Mouse (Mus musculus): Measurements from ENCODE around the gene Pfkfb4. TPM values are rescaled to one million over a fixed set of nuclear protein-coding genes. Genes with fewer than 3 reads are reported as not detected.
A peak's percentile ranks its signal among the peaks of the same experiment; 100 is the strongest.

Gene Pfkfb4
- polyA plus RNA-seq, 1 experiment from 2014 or later, result 22.8 TPM

- no peaks in the 10 kb centered on the region for H3K9me3 ChIP-seq (ENCODE audit: low read length)
- no peak for TF ChIP-seq EP300 (IDR thresholded peaks at IDR 0.05)
- TF ChIP-seq CTCF (IDR thresholded peaks at IDR 0.05), result no peak
- ATAC-seq, result peak; percentile 80
- peak overlapping the region; percentile 82 for H3K4me3 ChIP-seq (ENCODE audit: low read depth, low read length)
- peaks cover 18% of the 10 kb centered on the region; the same call in 1 of the 2 replicates for H3K4me1 ChIP-seq (ENCODE audit: insufficient read depth, low read depth, low read length)
- peak overlapping the region; percentile 78 for H3K4me2 ChIP-seq (replicated peaks; ENCODE audit: low read depth, low read length)
- H3K27ac ChIP-seq (ENCODE audit: low read length), result peak overlapping the region; percentile 95
- no peaks in the 10 kb centered on the region for H3K36me3 ChIP-seq (ENCODE audit: insufficient read depth, low read length)
- H3K9ac ChIP-seq (replicated peaks; ENCODE audit: low read depth), result 0 out of 2 replicates have a peak overlapping the region, but pooled peaks have one; percentile 12
- peak; percentile 86 for DNase-seq (ENCODE audit: low spot score)
- WGBS, result 41% methylated on average over 6 of the region's 6 CpGs
- H3K27me3 ChIP-seq (replicated peaks; ENCODE audit: insufficient read depth, low read length), result no peaks in the 10 kb centered on the region
These were observed 49.3 kb downstream of the Pfkfb4 start for GRCm38 (mm10) chr9:109040906-109041305.

- no peaks in the 10 kb centered on the region for H3K27me3 ChIP-seq (replicated peaks; ENCODE audit: insufficient read depth, low read length)
- H3K27ac ChIP-seq (ENCODE audit: low read length), result peak overlapping the region; percentile 95
- no peaks in the 10 kb centered on the region for H3K36me3 ChIP-seq (ENCODE audit: insufficient read depth, low read length)
- H3K4me3 ChIP-seq (ENCODE audit: low read depth, low read length), result no peak overlapping the region
- no peak overlapping the region for H3K9ac ChIP-seq (replicated peaks; ENCODE audit: low read depth)
- peaks cover 18% of the 10 kb centered on the region; the same call in 1 of the 2 replicates for H3K4me1 ChIP-seq (ENCODE audit: insufficient read depth, low read depth, low read length)
- no peaks in the 10 kb centered on the region for H3K9me3 ChIP-seq (ENCODE audit: low read length)
- ATAC-seq, result no peak
- WGBS, result 24% methylated on average over 7 of the region's 7 CpGs
- no peak for DNase-seq (ENCODE audit: low spot score)
- H3K4me2 ChIP-seq (replicated peaks; ENCODE audit: low read depth, low read length), result peak overlapping the region; percentile 78
- TF ChIP-seq EP300 (IDR thresholded peaks at IDR 0.05) (no peak), CTCF (IDR thresholded peaks at IDR 0.05) (no peak)
These were observed 49.8 kb downstream of the Pfkfb4 start for GRCm38 (mm10) chr9:109041351-109041750.

GRCm38 (mm10) chr9:109046306-109046705 is 54.7 kb downstream of the Pfkfb4 start:
- no peak overlapping the region for H3K9ac ChIP-seq (replicated peaks; ENCODE audit: low read depth)
- no peak for ATAC-seq
- H3K4me2 ChIP-seq (replicated peaks; ENCODE audit: low read depth, low read length), result no peak overlapping the region
- no peaks in the 10 kb centered on the region for H3K9me3 ChIP-seq (ENCODE audit: low read length)
- 42% methylated on average over 5 of the region's 5 CpGs for whole genome bisulfite sequencing
- no peak for TF ChIP-seq EP300 (IDR thresholded peaks at IDR 0.05)
- TF ChIP-seq CTCF (IDR thresholded peaks at IDR 0.05), result peak; percentile 87
- H3K4me1 ChIP-seq (ENCODE audit: insufficient read depth, low read depth, low read length), result no peaks in the 10 kb centered on the region
- no peak overlapping the region for H3K27ac ChIP-seq (ENCODE audit: low read length)
- H3K4me3 ChIP-seq (ENCODE audit: low read depth, low read length), result no peak overlapping the region
- H3K36me3 ChIP-seq (ENCODE audit: insufficient read depth, low read length), result peaks cover 3% of the 10 kb centered on the region; the same call in 1 of the 2 replicates
- H3K27me3 ChIP-seq (replicated peaks; ENCODE audit: insufficient read depth, low read length), result no peaks in the 10 kb centered on the region
- peak; percentile 57 for DNase-seq (ENCODE audit: low spot score)

- TF ChIP-seq EP300 (IDR thresholded peaks at IDR 0.05), result no peak
- no peak for TF ChIP-seq CTCF (IDR thresholded peaks at IDR 0.05)
- no peaks in the 10 kb centered on the region for H3K27me3 ChIP-seq (replicated peaks; ENCODE audit: insufficient read depth, low read length)
- no peak overlapping the region for H3K4me2 ChIP-seq (replicated peaks; ENCODE audit: low read depth, low read length)
- ATAC-seq (no peak), DNase-seq (ENCODE audit: low spot score) (no peak)
- H3K9ac ChIP-seq (replicated peaks; ENCODE audit: low read depth), result no peak overlapping the region
- WGBS, result 63% methylated on average over 7 of the region's 7 CpGs
- peaks cover 13% of the 10 kb centered on the region; the same call in 1 of the 2 replicates for H3K36me3 ChIP-seq (ENCODE audit: insufficient read depth, low read length)
- no peak overlapping the region for H3K27ac ChIP-seq (ENCODE audit: low read length)
- no peaks in the 10 kb centered on the region for H3K9me3 ChIP-seq (ENCODE audit: low read length)
- H3K4me3 ChIP-seq (ENCODE audit: low read depth, low read length), result no peak overlapping the region
- no peaks in the 10 kb centered on the region for H3K4me1 ChIP-seq (ENCODE audit: insufficient read depth, low read depth, low read length)
These were observed 57.7 kb downstream of the Pfkfb4 start for GRCm38 (mm10) chr9:109049316-109049715.

GRCm38 (mm10) chr9:109049996-109050673 is 58.6 kb downstream of the Pfkfb4 start:
- no peak for DNase-seq (ENCODE audit: low spot score)
- TF ChIP-seq CTCF (IDR thresholded peaks at IDR 0.05) (no peak), EP300 (IDR thresholded peaks at IDR 0.05) (no peak)
- H3K36me3 ChIP-seq (ENCODE audit: insufficient read depth, low read length), result peaks cover 13% of the 10 kb centered on the region; the same call in 1 of the 2 replicates

GRCm38 (mm10) chr9:109050674-109050997 is 59.1 kb downstream of the Pfkfb4 start:
- no peak for DNase-seq (ENCODE audit: low spot score)
- no peaks in the 10 kb centered on the region for H3K9me3 ChIP-seq (ENCODE audit: low read length)
- 63% methylated on average over 3 of the region's 3 CpGs for WGBS
- H3K4me2 ChIP-seq (replicated peaks; ENCODE audit: low read depth, low read length), result no peak overlapping the region
- H3K27me3 ChIP-seq (replicated peaks; ENCODE audit: insufficient read depth, low read length), result no peaks in the 10 kb centered on the region
- no peak overlapping the region for H3K27ac ChIP-seq (ENCODE audit: low read length)
- TF ChIP-seq CTCF (IDR thresholded peaks at IDR 0.05) (no peak), EP300 (IDR thresholded peaks at IDR 0.05) (no peak)
- H3K9ac ChIP-seq (replicated peaks; ENCODE audit: low read depth), result no peak overlapping the region
- peaks cover 13% of the 10 kb centered on the region; the same call in 1 of the 2 replicates for H3K36me3 ChIP-seq (ENCODE audit: insufficient read depth, low read length)
- ATAC-seq, result no peak
- peaks cover 7% of the 10 kb centered on the region; the same call in 1 of the 2 replicates for H3K4me1 ChIP-seq (ENCODE audit: insufficient read depth, low read depth, low read length)
- H3K4me3 ChIP-seq (ENCODE audit: low read depth, low read length), result no peak overlapping the region

More at GRCm38 (mm10) chr9:109049996-109050673, 58.6 kb downstream of the Pfkfb4 start:
- Histone ChIP-seq H3K27me3 (replicated peaks; ENCODE audit: insufficient read depth, low read length) (no peaks in the 10 kb centered on the region), H3K27ac (ENCODE audit: low read length) (no peak overlapping the region), H3K9ac (replicated peaks; ENCODE audit: low read depth) (no peak overlapping the region), H3K4me2 (replicated peaks; ENCODE audit: low read depth, low read length) (no peak overlapping the region), H3K4me1 (ENCODE audit: insufficient read depth, low read depth, low read length) (peaks cover 3% of the 10 kb centered on the region; the same call in 1 of the 2 replicates), H3K9me3 (ENCODE audit: low read length) (no peaks in the 10 kb centered on the region), H3K4me3 (ENCODE audit: low read depth, low read length) (no peak overlapping the region)
- ATAC-seq, result no peak
- 82% methylated on average over 9 of the region's 9 CpGs for WGBS

Measured in lung, postnatal 0 days (tissue).